Mouse (Mus musculus): ENCODE measurements around the gene Pi16. TPM values are rescaled to one million over a fixed set of nuclear protein-coding genes. Genes with fewer than 3 reads are reported as not detected.

The Pi16 gene
- polyA plus RNA-seq, 1 experiment, result 7.1 TPM

- Histone ChIP-seq H3K36me3 (ENCODE audit: control insufficient read depth, insufficient read depth) (peaks cover 11% of the 10 kb centered on the region), H3K79me2 (ENCODE audit: control insufficient read depth, insufficient read depth) (no peaks in the 10 kb centered on the region), H3ac (ENCODE audit: control insufficient read depth, insufficient read length) (no peak overlapping the region), H3K27me3 (ENCODE audit: control insufficient read depth, insufficient read depth, insufficient read length) (no peaks in the 10 kb centered on the region), H3K4me3 (no peak overlapping the region), H3K4me2 (ENCODE audit: low read depth) (no peak overlapping the region)
- no peak for TF ChIP-seq USF1 (IDR thresholded peaks at IDR 0.05; ENCODE audit: low read depth)
- no peak for TF ChIP-seq REST (IDR thresholded peaks at IDR 0.05; ENCODE audit: insufficient read depth, insufficient read length)
- no peak for TF ChIP-seq MYOD1 (IDR thresholded peaks at IDR 0.05; ENCODE audit: control insufficient read depth in 1 of 3, insufficient read length in 2 of 3, low read depth in 2 of 3)
- TF ChIP-seq CEBPB (IDR thresholded peaks at IDR 0.05; ENCODE audit: insufficient read depth, poor library complexity, severe bottlenecking), result no peak
- TF ChIP-seq MAX (IDR thresholded peaks at IDR 0.05; ENCODE audit: low read depth), result no peak
- TF ChIP-seq MYOG (IDR thresholded peaks at IDR 0.05; ENCODE audit: control insufficient read depth in 1 of 3, insufficient read depth in 1 of 3, insufficient read length in 2 of 3, low read depth in 2 of 3), result no peak
- TF ChIP-seq TCF3 (IDR thresholded peaks at IDR 0.05; ENCODE audit: insufficient read length, low read depth), result no peak
- no peak for TF ChIP-seq SRF (IDR thresholded peaks at IDR 0.05; ENCODE audit: control insufficient read depth, insufficient read length, low read depth)
- no peak for TF ChIP-seq TCF12 (IDR thresholded peaks at IDR 0.05; ENCODE audit: insufficient read depth, poor library complexity, severe bottlenecking)
- TF ChIP-seq POLR2AphosphoS2 (IDR thresholded peaks at IDR 0.05; ENCODE audit: insufficient read length, low read depth), result no peak
- TF ChIP-seq E2F4 (IDR thresholded peaks at IDR 0.05; ENCODE audit: insufficient read depth), result no peak
- TF ChIP-seq POLR2A (IDR thresholded peaks at IDR 0.05; ENCODE audit: insufficient read length, low read depth), result no peak
Measured at GRCm38 (mm10) chr17:29297321-29297720, 20.2 kb upstream of the Pi16 start.

DNA sequence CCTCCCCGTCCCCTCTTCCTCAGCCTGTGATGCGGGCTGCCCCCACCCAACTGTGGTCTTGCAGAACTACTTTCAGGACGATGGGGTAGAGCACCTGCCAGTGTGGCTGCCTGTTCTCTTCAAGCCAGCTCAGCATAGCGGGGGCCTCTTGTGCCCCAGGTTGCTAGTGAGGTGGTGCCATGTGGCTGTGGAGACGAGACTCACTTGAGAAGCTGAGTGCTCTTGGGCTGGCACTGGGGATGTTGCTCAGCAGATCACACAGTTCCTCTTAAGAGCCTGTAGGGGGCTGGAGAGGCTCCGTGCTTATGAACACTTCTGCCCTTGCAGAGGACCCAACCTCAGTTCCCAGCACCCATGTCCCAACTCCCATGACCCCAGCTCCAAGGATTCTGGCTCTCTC, 19.7 kb upstream of the Pi16 start:
- TF ChIP-seq MYOD1 (IDR thresholded peaks at IDR 0.05; ENCODE audit: control insufficient read depth in 1 of 3, insufficient read length in 2 of 3, low read depth in 2 of 3), result no peak
- no peak for TF ChIP-seq POLR2AphosphoS2 (IDR thresholded peaks at IDR 0.05; ENCODE audit: insufficient read length, low read depth)
- no peak for TF ChIP-seq MAX (IDR thresholded peaks at IDR 0.05; ENCODE audit: low read depth)
- no peak for TF ChIP-seq SRF (IDR thresholded peaks at IDR 0.05; ENCODE audit: control insufficient read depth, insufficient read length, low read depth)
- no peak for TF ChIP-seq E2F4 (IDR thresholded peaks at IDR 0.05; ENCODE audit: insufficient read depth)
- TF ChIP-seq CEBPB (IDR thresholded peaks at IDR 0.05; ENCODE audit: insufficient read depth, poor library complexity, severe bottlenecking), result no peak
- no peak for TF ChIP-seq MYOG (IDR thresholded peaks at IDR 0.05; ENCODE audit: control insufficient read depth in 1 of 3, insufficient read depth in 1 of 3, insufficient read length in 2 of 3, low read depth in 2 of 3)
- no peak for TF ChIP-seq TCF3 (IDR thresholded peaks at IDR 0.05; ENCODE audit: insufficient read length, low read depth)
- Histone ChIP-seq H3K4me2 (ENCODE audit: low read depth) (no peak overlapping the region), H3K79me2 (ENCODE audit: control insufficient read depth, insufficient read depth) (no peaks in the 10 kb centered on the region), H3K36me3 (ENCODE audit: control insufficient read depth, insufficient read depth) (peaks cover 11% of the 10 kb centered on the region), H3K27me3 (ENCODE audit: control insufficient read depth, insufficient read depth, insufficient read length) (no peaks in the 10 kb centered on the region), H3K4me3 (no peak overlapping the region), H3ac (ENCODE audit: control insufficient read depth, insufficient read length) (no peak overlapping the region)

- Histone ChIP-seq H3K27me3 (ENCODE audit: control insufficient read depth, insufficient read depth, insufficient read length) (no peaks in the 10 kb centered on the region), H3K4me3 (no peak overlapping the region), H3ac (ENCODE audit: control insufficient read depth, insufficient read length) (no peak overlapping the region), H3K4me2 (ENCODE audit: low read depth) (no peak overlapping the region), H3K79me2 (ENCODE audit: control insufficient read depth, insufficient read depth) (no peaks in the 10 kb centered on the region), H3K36me3 (ENCODE audit: control insufficient read depth, insufficient read depth) (peaks cover 11% of the 10 kb centered on the region)
- TF ChIP-seq POLR2A (IDR thresholded peaks at IDR 0.05; ENCODE audit: insufficient read length, low read depth) (no peak), REST (IDR thresholded peaks at IDR 0.05; ENCODE audit: insufficient read depth, insufficient read length) (no peak), MAX (IDR thresholded peaks at IDR 0.05; ENCODE audit: low read depth) (no peak), TCF3 (IDR thresholded peaks at IDR 0.05; ENCODE audit: insufficient read length, low read depth) (no peak), SRF (IDR thresholded peaks at IDR 0.05; ENCODE audit: control insufficient read depth, insufficient read length, low read depth) (no peak), E2F4 (IDR thresholded peaks at IDR 0.05; ENCODE audit: insufficient read depth) (no peak), CEBPB (IDR thresholded peaks at IDR 0.05; ENCODE audit: insufficient read depth, poor library complexity, severe bottlenecking) (no peak), USF1 (IDR thresholded peaks at IDR 0.05; ENCODE audit: low read depth) (no peak), TCF12 (IDR thresholded peaks at IDR 0.05; ENCODE audit: insufficient read depth, poor library complexity, severe bottlenecking) (no peak), POLR2AphosphoS2 (IDR thresholded peaks at IDR 0.05; ENCODE audit: insufficient read length, low read depth) (no peak), MYOD1 (IDR thresholded peaks at IDR 0.05; ENCODE audit: control insufficient read depth in 1 of 3, insufficient read length in 2 of 3, low read depth in 2 of 3) (no peak), MYOG (IDR thresholded peaks at IDR 0.05; ENCODE audit: control insufficient read depth in 1 of 3, insufficient read depth in 1 of 3, insufficient read length in 2 of 3, low read depth in 2 of 3) (no peak)
Measured at GRCm38 (mm10) chr17:29299282-29299681, 18.2 kb upstream of the Pi16 start.

GRCm38 (mm10) chr17:29300926-29301325, 16.6 kb upstream of the Pi16 start:
- Histone ChIP-seq H3K36me3 (ENCODE audit: control insufficient read depth, insufficient read depth) (peaks cover 11% of the 10 kb centered on the region), H3K27me3 (ENCODE audit: control insufficient read depth, insufficient read depth, insufficient read length) (no peaks in the 10 kb centered on the region), H3K4me2 (ENCODE audit: low read depth) (no peak overlapping the region), H3K4me3 (no peak overlapping the region), H3ac (ENCODE audit: control insufficient read depth, insufficient read length) (no peak overlapping the region), H3K79me2 (ENCODE audit: control insufficient read depth, insufficient read depth) (no peaks in the 10 kb centered on the region)
- TF ChIP-seq REST (IDR thresholded peaks at IDR 0.05; ENCODE audit: insufficient read depth, insufficient read length) (no peak), E2F4 (IDR thresholded peaks at IDR 0.05; ENCODE audit: insufficient read depth) (no peak), TCF3 (IDR thresholded peaks at IDR 0.05; ENCODE audit: insufficient read length, low read depth) (no peak), POLR2AphosphoS2 (IDR thresholded peaks at IDR 0.05; ENCODE audit: insufficient read length, low read depth) (no peak), MYOG (IDR thresholded peaks at IDR 0.05; ENCODE audit: control insufficient read depth in 1 of 3, insufficient read depth in 1 of 3, insufficient read length in 2 of 3, low read depth in 2 of 3) (no peak), USF1 (IDR thresholded peaks at IDR 0.05; ENCODE audit: low read depth) (no peak), MAX (IDR thresholded peaks at IDR 0.05; ENCODE audit: low read depth) (no peak)

DNA sequence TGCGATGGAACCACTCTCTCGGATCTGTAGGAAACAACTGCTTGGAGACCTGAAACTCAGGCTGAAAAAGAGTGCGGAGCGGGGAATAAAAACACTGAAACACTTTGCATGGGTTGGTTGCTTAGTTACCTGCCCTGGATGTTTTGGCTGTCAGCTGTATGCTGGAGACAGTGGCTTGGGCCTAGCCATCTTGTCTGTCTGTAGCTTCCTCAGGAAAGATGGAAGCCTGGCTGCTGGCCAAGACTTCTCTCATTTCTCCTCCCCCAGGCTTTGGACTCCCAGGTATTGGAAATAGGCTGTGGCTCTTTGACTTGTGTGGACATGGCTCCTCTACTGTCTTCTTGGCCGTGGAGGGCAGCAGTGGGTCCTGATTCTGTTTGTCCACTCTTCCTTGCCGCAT, 16.1 kb upstream of the Pi16 start:
- no peak overlapping the region for H3K4me2 ChIP-seq (ENCODE audit: low read depth)
- H3K79me2 ChIP-seq (ENCODE audit: control insufficient read depth, insufficient read depth), result no peaks in the 10 kb centered on the region
- H3ac ChIP-seq (ENCODE audit: control insufficient read depth, insufficient read length), result no peak overlapping the region
- H3K27me3 ChIP-seq (ENCODE audit: control insufficient read depth, insufficient read depth, insufficient read length), result no peaks in the 10 kb centered on the region
- peaks cover 11% of the 10 kb centered on the region for H3K36me3 ChIP-seq (ENCODE audit: control insufficient read depth, insufficient read depth)
- H3K4me3 ChIP-seq, result no peak overlapping the region
- TF ChIP-seq TCF3 (IDR thresholded peaks at IDR 0.05; ENCODE audit: insufficient read length, low read depth), result no peak
- no peak for TF ChIP-seq MYOG (IDR thresholded peaks at IDR 0.05; ENCODE audit: control insufficient read depth in 1 of 3, insufficient read depth in 1 of 3, insufficient read length in 2 of 3, low read depth in 2 of 3)
- no peak for TF ChIP-seq USF1 (IDR thresholded peaks at IDR 0.05; ENCODE audit: low read depth)
- TF ChIP-seq E2F4 (IDR thresholded peaks at IDR 0.05; ENCODE audit: insufficient read depth), result no peak
- TF ChIP-seq SRF (IDR thresholded peaks at IDR 0.05; ENCODE audit: control insufficient read depth, insufficient read length, low read depth), result no peak
- TF ChIP-seq POLR2A (IDR thresholded peaks at IDR 0.05; ENCODE audit: insufficient read length, low read depth), result no peak
- TF ChIP-seq CEBPB (IDR thresholded peaks at IDR 0.05; ENCODE audit: insufficient read depth, poor library complexity, severe bottlenecking), result no peak
- TF ChIP-seq POLR2AphosphoS2 (IDR thresholded peaks at IDR 0.05; ENCODE audit: insufficient read length, low read depth), result no peak

All from myocyte (in vitro differentiated cells).